Comparison of ENCODE assay signal across 9 mouse cellular contexts in genomic region chr3:68744162-68744561, GRCm38 (mm10). TPM values are rescaled to one million over a fixed set of nuclear protein-coding genes. Genes with fewer than 3 reads are reported as not detected.
DNase-seq lines count a peak whose midpoint lies in the region; ATAC-seq lines count a peak whose summit lies in the region.
"Had no signal": no experiment of that assay in that cellular context is flagged by ENCODE, and none has a peak within 500 bp of the region (broad histone marks: within the 10 kb centered on the region; RNA-seq: fewer than 3 reads in every experiment).

No protein-coding gene starts in this region.

- no peak overlapping the region for H3K4me2 ChIP-seq in heart, embryonic 12.5 days
- no peak overlapping the region for H3K4me2 ChIP-seq in midbrain, embryonic 14.5 days (ENCODE audit: low read length)
- no peak overlapping the region for H3K4me2 ChIP-seq in midbrain, embryonic 13.5 days (replicated peaks)

- no peaks in the 10 kb centered on the region for H3K36me3 ChIP-seq in heart, embryonic 12.5 days
- H3K36me3 ChIP-seq in midbrain, embryonic 14.5 days (ENCODE audit: control insufficient read depth, insufficient read depth, low read length) = no peaks in the 10 kb centered on the region
- H3K36me3 ChIP-seq in midbrain, embryonic 13.5 days = no peaks in the 10 kb centered on the region

- DNase-seq in heart, postnatal 36 days = no peak
- DNase-seq in midbrain, embryonic 14.5 days = peak; percentile 84
- no peak for DNase-seq in natural killer cell, adult 2 months (ENCODE audit: low spot score in 2 of 2)
- DNase-seq in gastrocnemius, adult 18-20 months (ENCODE audit: low spot score) = no peak
- no peak for DNase-seq in cerebellum, adult 8-10 months
- DNase-seq: thymus, adult 2 months had no signal

- H3K9ac ChIP-seq in heart, embryonic 12.5 days = no peak overlapping the region
- H3K9ac ChIP-seq in midbrain, embryonic 14.5 days (replicated peaks; ENCODE audit: low read length) = no peak overlapping the region
- H3K9ac ChIP-seq in midbrain, embryonic 13.5 days (replicated peaks) = no peak overlapping the region

- peaks cover 6% of the 10 kb centered on the region for H3K4me1 ChIP-seq in heart, embryonic 12.5 days (replicated peaks)
- H3K4me1 ChIP-seq in midbrain, embryonic 14.5 days (ENCODE audit: control insufficient read depth, insufficient read depth, low read length) = no peaks in the 10 kb centered on the region
- no peaks in the 10 kb centered on the region for H3K4me1 ChIP-seq in midbrain, embryonic 13.5 days (replicated peaks)

- H3K9me3 ChIP-seq in heart, embryonic 12.5 days (replicated peaks) = 0 out of 2 replicates have a peak, but pooled peaks cover 2% of the 10 kb centered on the region
- no peaks in the 10 kb centered on the region for H3K9me3 ChIP-seq in midbrain, embryonic 14.5 days (ENCODE audit: control insufficient read depth, low read length)
- H3K9me3 ChIP-seq in midbrain, embryonic 13.5 days = no peaks in the 10 kb centered on the region

- no peak overlapping the region for H3K4me3 ChIP-seq in heart, embryonic 12.5 days
- no peak overlapping the region for H3K4me3 ChIP-seq in midbrain, embryonic 14.5 days (replicated peaks; ENCODE audit: low read depth, low read length)
- no peak overlapping the region for H3K4me3 ChIP-seq in midbrain, embryonic 13.5 days (replicated peaks)

- intact Hi-C loops in heart, postnatal 36 days (cut with DNase I) = no loop called here

- H3K27ac ChIP-seq in heart, embryonic 12.5 days (ENCODE audit: poor library complexity, severe bottlenecking) = 0 out of 2 replicates have a peak overlapping the region, but pooled peaks have one; percentile 18
- no peak overlapping the region for H3K27ac ChIP-seq in midbrain, embryonic 14.5 days (replicated peaks; ENCODE audit: low read depth, low read length)
- no peak overlapping the region for H3K27ac ChIP-seq in midbrain, embryonic 13.5 days

- no peak for ATAC-seq in heart, embryonic 12.5 days (ENCODE audit: insufficient number of reproducible peaks, low FRiP score)
- ATAC-seq in midbrain, embryonic 14.5 days (ENCODE audit: low FRiP score, low TSS enrichment) = no peak
- no peak for ATAC-seq in midbrain, embryonic 13.5 days
- ATAC-seq in granulocyte monocyte progenitor cell, adult 5-6 weeks (replicated peaks; ENCODE audit: poor library complexity, severe bottlenecking) = peak; percentile 40

- H3K27me3 ChIP-seq in heart, embryonic 12.5 days (replicated peaks) = no peaks in the 10 kb centered on the region
- H3K27me3 ChIP-seq in midbrain, embryonic 14.5 days (ENCODE audit: control insufficient read depth, insufficient read depth, low read length) = no peaks in the 10 kb centered on the region
- H3K27me3 ChIP-seq in midbrain, embryonic 13.5 days = no peaks in the 10 kb centered on the region

- 60% methylated on average over 1 of the region's 1 CpGs for WGBS in heart, embryonic 12.5 days
- 83% methylated on average over 1 of the region's 1 CpGs for WGBS in midbrain, embryonic 14.5 days
- 77% methylated on average over 1 of the region's 1 CpGs for WGBS in midbrain, embryonic 13.5 days

RNA-seq across cellular contexts. Expression of gene Il12a, which starts 53.7 kb away (rescaled TPM):
- 0.20 TPM in 1 of 2 replicates, not detected in the other for polyA plus RNA-seq in heart, embryonic 12.5 days (2016; fragmentation: Nextera tagmentation; extraction: Ambion mirVana)
- total RNA-seq in heart, postnatal 36 days (2021) = under 1 TPM in 1 of 2 experiments, not detected in 1; 0.79 TPM
- not detected in 2 replicates for polyA plus RNA-seq in midbrain, embryonic 14.5 days (2014; fragmentation: Nextera tagmentation; extraction: Ambion mirVana)
- polyA plus RNA-seq in midbrain, embryonic 13.5 days (2015; fragmentation: Nextera tagmentation; extraction: Ambion mirVana) = not detected in 2 replicates
- 36.2 and 43.0 TPM in 2 replicates for total RNA-seq in granulocyte monocyte progenitor cell, adult 5-6 weeks (2014; fragmentation: Nextera tagmentation)
- total RNA-seq in granulocyte monocyte progenitor cell, adult 5-6 weeks (2017) = 28.3 and 28.6 TPM in 2 replicates
- 10 to 100 TPM in 1 of 2 experiments, 1 to 10 TPM in 1; 5.6 to 10.1 TPM for total RNA-seq in gastrocnemius, adult 18-20 months (2021)
